Mouse (Mus musculus): Measurements from ENCODE around the gene Grxcr1. TPM values are rescaled to one million over a fixed set of nuclear protein-coding genes. Genes with fewer than 3 reads are reported as not detected.

Grxcr1 gene
- polyA plus RNA-seq, 1 experiment from 2014 or later = not detected

- Histone ChIP-seq H3K27ac (ENCODE audit: low read depth, low read length) (no peak overlapping the region), H3K9ac (ENCODE audit: low read depth, low read length) (no peak overlapping the region), H3K9me3 (ENCODE audit: control insufficient read depth, low read length) (no peaks in the 10 kb centered on the region), H3K4me1 (ENCODE audit: control insufficient read depth, insufficient read depth, low read length) (no peaks in the 10 kb centered on the region), H3K4me2 (replicated peaks; ENCODE audit: low read depth, low read length) (no peak overlapping the region), H3K36me3 (ENCODE audit: control insufficient read depth, insufficient read depth, low read length) (no peaks in the 10 kb centered on the region), H3K27me3 (ENCODE audit: control insufficient read depth, insufficient read depth, low read length) (no peaks in the 10 kb centered on the region), H3K4me3 (ENCODE audit: low read length) (no peak overlapping the region)
- WGBS = 95% methylated on average over 3 of the region's 3 CpGs
- ATAC-seq (ENCODE audit: low FRiP score, low TSS enrichment) = no peak
Measured at GRCm38 (mm10) chr5:68057574-68057973, 25.9 kb downstream of the Grxcr1 start.

- ATAC-seq (ENCODE audit: low FRiP score, low TSS enrichment) = no peak
- 39% methylated on average over 4 of the region's 4 CpGs for WGBS
- H3K4me1 ChIP-seq (ENCODE audit: control insufficient read depth, insufficient read depth, low read length) = no peaks in the 10 kb centered on the region
- no peak overlapping the region for H3K27ac ChIP-seq (ENCODE audit: low read depth, low read length)
- H3K4me2 ChIP-seq (replicated peaks; ENCODE audit: low read depth, low read length) = no peak overlapping the region
- no peaks in the 10 kb centered on the region for H3K9me3 ChIP-seq (ENCODE audit: control insufficient read depth, low read length)
- no peak overlapping the region for H3K9ac ChIP-seq (ENCODE audit: low read depth, low read length)
- H3K36me3 ChIP-seq (ENCODE audit: control insufficient read depth, insufficient read depth, low read length) = no peaks in the 10 kb centered on the region
- H3K27me3 ChIP-seq (ENCODE audit: control insufficient read depth, insufficient read depth, low read length) = no peaks in the 10 kb centered on the region
- no peak overlapping the region for H3K4me3 ChIP-seq (ENCODE audit: low read length)
Measured at GRCm38 (mm10) chr5:68068694-68069093, 37.1 kb downstream of the Grxcr1 start.

GRCm38 (mm10) chr5:68070308-68070707 is 38.7 kb downstream of the Grxcr1 start:
- 90% methylated on average over 3 of the region's 3 CpGs for WGBS
- no peaks in the 10 kb centered on the region for H3K4me1 ChIP-seq (ENCODE audit: control insufficient read depth, insufficient read depth, low read length)
- no peaks in the 10 kb centered on the region for H3K9me3 ChIP-seq (ENCODE audit: control insufficient read depth, low read length)
- no peak for ATAC-seq (ENCODE audit: low FRiP score, low TSS enrichment)
- H3K27ac ChIP-seq (ENCODE audit: low read depth, low read length) = no peak overlapping the region
- no peak overlapping the region for H3K9ac ChIP-seq (ENCODE audit: low read depth, low read length)
- no peak overlapping the region for H3K4me2 ChIP-seq (replicated peaks; ENCODE audit: low read depth, low read length)
- H3K36me3 ChIP-seq (ENCODE audit: control insufficient read depth, insufficient read depth, low read length) = no peaks in the 10 kb centered on the region
- no peaks in the 10 kb centered on the region for H3K27me3 ChIP-seq (ENCODE audit: control insufficient read depth, insufficient read depth, low read length)
- H3K4me3 ChIP-seq (ENCODE audit: low read length) = no peak overlapping the region

- Histone ChIP-seq H3K27ac (ENCODE audit: low read depth, low read length) (no peak overlapping the region), H3K9me3 (ENCODE audit: control insufficient read depth, low read length) (no peaks in the 10 kb centered on the region), H3K4me3 (ENCODE audit: low read length) (no peak overlapping the region), H3K36me3 (ENCODE audit: control insufficient read depth, insufficient read depth, low read length) (no peaks in the 10 kb centered on the region), H3K27me3 (ENCODE audit: control insufficient read depth, insufficient read depth, low read length) (no peaks in the 10 kb centered on the region), H3K4me2 (replicated peaks; ENCODE audit: low read depth, low read length) (no peak overlapping the region), H3K9ac (ENCODE audit: low read depth, low read length) (no peak overlapping the region), H3K4me1 (ENCODE audit: control insufficient read depth, insufficient read depth, low read length) (no peaks in the 10 kb centered on the region)
- no peak for ATAC-seq (ENCODE audit: low FRiP score, low TSS enrichment)
- 86% methylated on average over 4 of the region's 4 CpGs for WGBS
Measured at GRCm38 (mm10) chr5:68071857-68072256, 40.2 kb downstream of the Grxcr1 start.

GRCm38 (mm10) chr5:68086535-68087098 is 55.0 kb downstream of the Grxcr1 start:
- Histone ChIP-seq H3K9me3 (ENCODE audit: control insufficient read depth, low read length) (no peaks in the 10 kb centered on the region), H3K36me3 (ENCODE audit: control insufficient read depth, insufficient read depth, low read length) (no peaks in the 10 kb centered on the region), H3K4me1 (ENCODE audit: control insufficient read depth, insufficient read depth, low read length) (no peaks in the 10 kb centered on the region), H3K4me2 (replicated peaks; ENCODE audit: low read depth, low read length) (no peak overlapping the region), H3K27me3 (ENCODE audit: control insufficient read depth, insufficient read depth, low read length) (no peaks in the 10 kb centered on the region), H3K27ac (ENCODE audit: low read depth, low read length) (no peak overlapping the region), H3K4me3 (ENCODE audit: low read length) (no peak overlapping the region), H3K9ac (ENCODE audit: low read depth, low read length) (no peak overlapping the region)
- 69% methylated on average over 7 of the region's 7 CpGs for WGBS
- ATAC-seq (ENCODE audit: low FRiP score, low TSS enrichment) = no peak

- no peak for ATAC-seq (ENCODE audit: low FRiP score, low TSS enrichment)
- Histone ChIP-seq H3K9me3 (ENCODE audit: control insufficient read depth, low read length) (no peaks in the 10 kb centered on the region), H3K27ac (ENCODE audit: low read depth, low read length) (no peak overlapping the region), H3K4me2 (replicated peaks; ENCODE audit: low read depth, low read length) (no peak overlapping the region), H3K9ac (ENCODE audit: low read depth, low read length) (no peak overlapping the region), H3K36me3 (ENCODE audit: control insufficient read depth, insufficient read depth, low read length) (no peaks in the 10 kb centered on the region), H3K4me3 (ENCODE audit: low read length) (no peak overlapping the region), H3K27me3 (ENCODE audit: control insufficient read depth, insufficient read depth, low read length) (no peaks in the 10 kb centered on the region), H3K4me1 (ENCODE audit: control insufficient read depth, insufficient read depth, low read length) (no peaks in the 10 kb centered on the region)
- 65% methylated on average over 3 of the region's 3 CpGs for WGBS
Measured at GRCm38 (mm10) chr5:68087174-68087573, 55.5 kb downstream of the Grxcr1 start.

GRCm38 (mm10) chr5:68093085-68093484 is 61.5 kb downstream of the Grxcr1 start:
- Histone ChIP-seq H3K4me1 (ENCODE audit: control insufficient read depth, insufficient read depth, low read length) (no peaks in the 10 kb centered on the region), H3K36me3 (ENCODE audit: control insufficient read depth, insufficient read depth, low read length) (no peaks in the 10 kb centered on the region), H3K4me2 (replicated peaks; ENCODE audit: low read depth, low read length) (no peak overlapping the region), H3K4me3 (ENCODE audit: low read length) (no peak overlapping the region), H3K27ac (ENCODE audit: low read depth, low read length) (no peak overlapping the region), H3K27me3 (ENCODE audit: control insufficient read depth, insufficient read depth, low read length) (no peaks in the 10 kb centered on the region), H3K9ac (ENCODE audit: low read depth, low read length) (no peak overlapping the region), H3K9me3 (ENCODE audit: control insufficient read depth, low read length) (no peaks in the 10 kb centered on the region)
- ATAC-seq (ENCODE audit: low FRiP score, low TSS enrichment) = no peak
- WGBS = 77% methylated on average over 2 of the region's 2 CpGs

- no peaks in the 10 kb centered on the region for H3K27me3 ChIP-seq (ENCODE audit: control insufficient read depth, insufficient read depth, low read length)
- H3K27ac ChIP-seq (ENCODE audit: low read depth, low read length) = no peak overlapping the region
- 87% methylated on average over 5 of the region's 5 CpGs for WGBS
- H3K4me1 ChIP-seq (ENCODE audit: control insufficient read depth, insufficient read depth, low read length) = no peaks in the 10 kb centered on the region
- H3K4me3 ChIP-seq (ENCODE audit: low read length) = no peak overlapping the region
- no peak overlapping the region for H3K9ac ChIP-seq (ENCODE audit: low read depth, low read length)
- H3K4me2 ChIP-seq (replicated peaks; ENCODE audit: low read depth, low read length) = no peak overlapping the region
- no peak for ATAC-seq (ENCODE audit: low FRiP score, low TSS enrichment)
- no peaks in the 10 kb centered on the region for H3K36me3 ChIP-seq (ENCODE audit: control insufficient read depth, insufficient read depth, low read length)
- no peaks in the 10 kb centered on the region for H3K9me3 ChIP-seq (ENCODE audit: control insufficient read depth, low read length)
Measured at GRCm38 (mm10) chr5:68097665-68098624, 66.3 kb downstream of the Grxcr1 start.

- no peaks in the 10 kb centered on the region for H3K27me3 ChIP-seq (ENCODE audit: control insufficient read depth, insufficient read depth, low read length)
- H3K4me1 ChIP-seq (ENCODE audit: control insufficient read depth, insufficient read depth, low read length) = no peaks in the 10 kb centered on the region
- H3K27ac ChIP-seq (ENCODE audit: low read depth, low read length) = no peak overlapping the region
- 66% methylated on average over 6 of the region's 6 CpGs for WGBS
- ATAC-seq (ENCODE audit: low FRiP score, low TSS enrichment) = no peak
- no peak overlapping the region for H3K4me2 ChIP-seq (replicated peaks; ENCODE audit: low read depth, low read length)
- H3K9ac ChIP-seq (ENCODE audit: low read depth, low read length) = no peak overlapping the region
- no peaks in the 10 kb centered on the region for H3K36me3 ChIP-seq (ENCODE audit: control insufficient read depth, insufficient read depth, low read length)
- no peak overlapping the region for H3K4me3 ChIP-seq (ENCODE audit: low read length)
- no peaks in the 10 kb centered on the region for H3K9me3 ChIP-seq (ENCODE audit: control insufficient read depth, low read length)
Measured at GRCm38 (mm10) chr5:68112430-68113036, 80.9 kb downstream of the Grxcr1 start.
